Mouse (Mus musculus): ENCODE measurements at regions not wholly inside any gene's neighbourhood (a gene's known extent, or its start where the extent isn't known, plus 50 kb on each side); places are given as distances from the start of the nearest gene placed in this dataset.

DNA sequence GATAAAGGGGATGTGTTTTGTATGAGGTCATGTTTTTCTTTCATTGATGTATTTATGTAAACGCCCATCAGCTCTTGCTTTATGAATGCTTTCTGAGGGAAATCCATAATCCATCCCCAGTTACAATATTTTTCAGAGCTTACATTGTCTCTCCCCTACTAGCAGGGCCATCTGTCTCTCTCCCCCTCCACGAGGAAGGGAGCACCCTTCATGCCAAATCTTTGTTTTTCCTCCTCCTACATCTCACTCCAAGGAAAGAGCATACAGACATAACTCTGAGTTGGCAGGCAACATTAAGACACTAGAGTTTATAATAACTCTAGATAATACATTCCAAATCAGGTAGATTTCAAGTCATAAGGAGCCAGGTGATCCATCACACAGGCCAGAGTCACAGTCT, 509.1 kb downstream of the Galc start:
- H3K4me2 ChIP-seq (ENCODE audit: low read depth, low read length, poor library complexity, severe bottlenecking), result no peak overlapping the region
- no peak for TF ChIP-seq CTCF (IDR thresholded peaks at IDR 0.05)
- H3K9ac ChIP-seq (replicated peaks; ENCODE audit: low read length, poor library complexity, severe bottlenecking), result no peak overlapping the region
- ATAC-seq (ENCODE audit: low FRiP score) (no peak), DNase-seq (ENCODE audit: low spot score) (no peak)
- no peaks in the 10 kb centered on the region for H3K27me3 ChIP-seq (ENCODE audit: insufficient read depth, low read length)
- no peak overlapping the region for H3K27ac ChIP-seq (ENCODE audit: low read depth, low read length)
- whole genome bisulfite sequencing, result 80% methylated on average over 2 of the region's 2 CpGs
- H3K36me3 ChIP-seq (ENCODE audit: insufficient read depth, low read length), result no peaks in the 10 kb centered on the region
- H3K4me3 ChIP-seq (ENCODE audit: low read depth, low read length), result no peak overlapping the region
- no peaks in the 10 kb centered on the region for H3K9me3 ChIP-seq (ENCODE audit: low read length)
- no peaks in the 10 kb centered on the region for H3K4me1 ChIP-seq (ENCODE audit: insufficient read depth, low read length)

DNA sequence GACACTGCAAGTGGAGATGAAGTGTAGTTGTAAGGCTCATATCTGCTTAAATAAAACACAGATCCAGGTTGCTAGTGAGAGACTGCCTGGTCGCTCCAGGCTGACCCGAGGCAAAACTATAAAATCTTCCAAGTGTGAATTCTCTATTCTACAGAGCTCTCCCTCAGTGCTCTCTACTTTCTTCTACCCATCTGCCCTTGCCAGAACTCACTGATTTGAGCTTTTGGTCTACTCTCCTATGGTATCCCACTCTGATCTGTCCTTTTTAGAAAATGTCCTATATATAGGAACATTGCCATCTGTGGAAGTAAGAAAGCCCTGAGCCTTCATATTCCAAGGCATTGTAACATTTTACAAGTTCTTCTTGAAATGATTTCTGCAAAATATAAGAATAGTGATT, 518.3 kb downstream of the Galc start:
- Histone ChIP-seq H3K27ac (ENCODE audit: low read depth, low read length) (no peak overlapping the region), H3K4me3 (ENCODE audit: low read depth, low read length) (no peak overlapping the region), H3K9me3 (ENCODE audit: low read length) (no peaks in the 10 kb centered on the region), H3K27me3 (ENCODE audit: insufficient read depth, low read length) (no peaks in the 10 kb centered on the region), H3K36me3 (ENCODE audit: insufficient read depth, low read length) (no peaks in the 10 kb centered on the region), H3K4me1 (ENCODE audit: insufficient read depth, low read length) (no peaks in the 10 kb centered on the region), H3K4me2 (ENCODE audit: low read depth, low read length, poor library complexity, severe bottlenecking) (no peak overlapping the region), H3K9ac (replicated peaks; ENCODE audit: low read length, poor library complexity, severe bottlenecking) (no peak overlapping the region)
- no peak for ATAC-seq (ENCODE audit: low FRiP score)
- TF ChIP-seq CTCF (IDR thresholded peaks at IDR 0.05), result no peak
- no peak for DNase-seq (ENCODE audit: low spot score)
- 47% methylated on average over 2 of the region's 2 CpGs for WGBS

DNA sequence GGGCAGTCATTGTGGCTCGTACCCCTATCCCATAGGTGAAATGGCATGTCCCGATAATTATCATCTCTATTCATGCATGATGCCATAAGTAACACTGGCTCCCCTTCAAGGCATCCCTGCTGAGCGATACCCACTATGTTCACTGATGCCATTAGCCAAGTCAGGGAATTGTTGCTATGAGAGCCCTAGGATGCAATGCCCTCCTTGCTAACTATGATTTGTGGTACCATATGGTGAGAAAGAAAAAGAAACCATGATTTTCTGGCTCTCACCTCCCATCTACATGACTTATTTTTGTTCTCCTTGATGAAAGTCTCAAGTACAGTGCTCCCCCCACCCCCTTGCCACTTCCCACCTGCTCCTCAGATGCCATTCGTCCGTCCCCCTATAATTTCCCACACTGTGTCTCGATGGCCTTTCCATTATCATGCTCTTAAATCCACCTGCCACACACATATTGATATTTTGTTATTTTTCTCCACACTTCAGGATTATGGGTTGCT, 527.1 kb downstream of the Galc start:
- Histone ChIP-seq H3K4me2 (ENCODE audit: low read depth, low read length, poor library complexity, severe bottlenecking) (no peak overlapping the region), H3K27ac (ENCODE audit: low read depth, low read length) (no peak overlapping the region), H3K27me3 (ENCODE audit: insufficient read depth, low read length) (no peaks in the 10 kb centered on the region), H3K9ac (replicated peaks; ENCODE audit: low read length, poor library complexity, severe bottlenecking) (no peak overlapping the region), H3K36me3 (ENCODE audit: insufficient read depth, low read length) (no peaks in the 10 kb centered on the region), H3K4me1 (ENCODE audit: insufficient read depth, low read length) (no peaks in the 10 kb centered on the region), H3K4me3 (ENCODE audit: low read depth, low read length) (no peak overlapping the region), H3K9me3 (ENCODE audit: low read length) (no peaks in the 10 kb centered on the region)
- WGBS, result 94% methylated on average over 6 of the region's 6 CpGs
- TF ChIP-seq CTCF (IDR thresholded peaks at IDR 0.05), result no peak
- ATAC-seq (ENCODE audit: low FRiP score) (no peak), DNase-seq (ENCODE audit: low spot score) (no peak)

DNA sequence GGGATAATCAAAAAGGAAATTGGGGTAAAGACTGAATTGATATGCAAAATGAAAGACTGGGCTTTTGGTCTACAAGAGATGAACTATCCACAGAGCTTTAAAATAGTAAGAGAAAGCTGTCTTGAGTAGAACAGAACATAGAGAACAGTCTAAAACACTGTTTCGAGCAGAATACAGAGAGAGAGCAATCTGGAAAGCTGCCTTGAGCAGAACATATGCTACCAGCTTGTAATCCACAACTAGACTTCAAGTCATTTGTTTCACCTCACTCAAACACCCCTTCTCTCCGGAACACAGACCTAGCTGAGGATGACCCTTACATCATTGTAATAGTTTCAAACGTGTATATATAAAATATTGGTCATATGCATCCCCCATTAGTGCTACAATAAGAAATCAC, 538.7 kb downstream of the Galc start:
- TF ChIP-seq CTCF (IDR thresholded peaks at IDR 0.05), result no peak
- Histone ChIP-seq H3K4me3 (ENCODE audit: low read depth, low read length) (no peak overlapping the region), H3K4me1 (ENCODE audit: insufficient read depth, low read length) (no peaks in the 10 kb centered on the region), H3K9me3 (ENCODE audit: low read length) (no peaks in the 10 kb centered on the region), H3K27me3 (ENCODE audit: insufficient read depth, low read length) (no peaks in the 10 kb centered on the region), H3K27ac (ENCODE audit: low read depth, low read length) (no peak overlapping the region), H3K9ac (replicated peaks; ENCODE audit: low read length, poor library complexity, severe bottlenecking) (no peak overlapping the region), H3K4me2 (ENCODE audit: low read depth, low read length, poor library complexity, severe bottlenecking) (no peak overlapping the region), H3K36me3 (ENCODE audit: insufficient read depth, low read length) (no peaks in the 10 kb centered on the region)
- WGBS, result 84% methylated on average over 3 of the region's 3 CpGs
- DNase-seq (ENCODE audit: low spot score) (no peak), ATAC-seq (ENCODE audit: low FRiP score) (no peak)

DNA sequence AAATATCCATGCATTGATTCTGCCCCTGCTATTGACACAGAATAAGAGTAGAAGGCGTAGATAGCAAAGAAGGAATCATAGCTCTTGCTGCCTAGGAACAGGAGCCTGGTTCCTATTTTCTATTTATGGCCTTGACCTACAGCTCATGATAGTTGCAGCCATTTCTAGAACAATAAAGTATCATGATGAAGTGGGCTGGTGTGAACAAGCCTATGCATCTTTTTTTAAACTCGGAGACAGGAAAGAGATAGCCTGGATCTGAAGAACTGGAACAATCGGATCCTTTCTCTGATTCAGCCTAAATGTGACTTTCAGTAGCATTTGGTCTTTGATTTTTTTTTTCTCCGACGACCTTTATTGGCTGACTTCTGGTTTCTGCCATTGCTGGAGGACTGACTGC, 541.4 kb downstream of the Galc start:
- H3K36me3 ChIP-seq (ENCODE audit: insufficient read depth, low read length), result no peaks in the 10 kb centered on the region
- DNase-seq (ENCODE audit: low spot score), result no peak
- no peak overlapping the region for H3K4me2 ChIP-seq (ENCODE audit: low read depth, low read length, poor library complexity, severe bottlenecking)
- H3K27me3 ChIP-seq (ENCODE audit: insufficient read depth, low read length), result no peaks in the 10 kb centered on the region
- H3K27ac ChIP-seq (ENCODE audit: low read depth, low read length), result no peak overlapping the region
- no peak overlapping the region for H3K4me3 ChIP-seq (ENCODE audit: low read depth, low read length)
- ATAC-seq (ENCODE audit: low FRiP score), result no peak
- no peak for TF ChIP-seq CTCF (IDR thresholded peaks at IDR 0.05)
- H3K9ac ChIP-seq (replicated peaks; ENCODE audit: low read length, poor library complexity, severe bottlenecking), result no peak overlapping the region
- no peaks in the 10 kb centered on the region for H3K4me1 ChIP-seq (ENCODE audit: insufficient read depth, low read length)
- 90% methylated on average over 5 of the region's 5 CpGs for WGBS
- H3K9me3 ChIP-seq (ENCODE audit: low read length), result no peaks in the 10 kb centered on the region
